Mouse (Mus musculus): Measurements from ENCODE around the gene Fanci. TPM values are rescaled to one million over a fixed set of nuclear protein-coding genes. Genes with fewer than 3 reads are reported as not detected.

Gene Fanci
- total RNA-seq, 1 experiment, result 33.0 TPM

DNA sequence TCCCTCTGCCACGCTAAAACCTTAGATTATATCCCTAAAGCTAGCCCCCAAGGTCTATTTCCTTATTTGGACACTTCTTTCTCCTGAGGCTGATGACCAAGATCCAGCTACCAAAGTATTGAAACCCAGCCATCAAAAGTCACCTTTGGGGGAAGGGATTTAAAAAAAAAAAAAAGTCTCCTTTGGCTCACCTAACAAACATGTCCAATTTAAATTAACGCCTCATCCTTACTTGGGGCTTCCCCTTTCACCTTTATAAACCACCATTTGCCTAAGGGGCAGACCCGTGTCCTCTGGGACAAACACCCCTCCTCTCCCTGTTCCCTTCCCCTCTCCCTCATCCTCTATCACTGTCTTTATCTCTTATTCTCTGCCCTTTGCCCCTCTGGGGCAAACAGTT is 79.0 kb downstream of the Fanci start:
- DNase-seq (ENCODE audit: low read depth, low spot score), result no peak
- Histone ChIP-seq H3K36me3 (ENCODE audit: control insufficient read depth, insufficient read depth, low read length, poor library complexity, severe bottlenecking) (peaks cover 5% of the 10 kb centered on the region; the same call in 1 of the 2 replicates), H3K4me3 (ENCODE audit: insufficient read depth in 1 of 2, low read depth in 1 of 2, low read length in 2 of 2, poor library complexity in 1 of 2, severe bottlenecking in 1 of 2) (no peak overlapping the region), H3K27ac (ENCODE audit: insufficient read depth, low read depth, low read length, poor library complexity, severe bottlenecking) (no peak overlapping the region), H3K9me3 (ENCODE audit: control insufficient read depth, insufficient read depth, low read depth, low read length) (no peaks in the 10 kb centered on the region), H3K4me1 (ENCODE audit: control insufficient read depth in 2 of 2, insufficient read depth in 2 of 2, low read length in 2 of 2, poor library complexity in 1 of 2) (peaks cover 2 to 37% of the 10 kb centered on the region in 2 experiments; a peak in 3 of 4 replicates), H3K9ac (ENCODE audit: insufficient read depth, low read depth, low read length, poor library complexity, severe bottlenecking) (no peak overlapping the region)
- TF ChIP-seq MAFK (IDR thresholded peaks at IDR 0.05; ENCODE audit: insufficient read depth, low read depth, low read length) (no peak), HCFC1 (IDR thresholded peaks at IDR 0.05; ENCODE audit: borderline replicate concordance, insufficient read depth, low read length) (no peak), ZNF384 (IDR thresholded peaks at IDR 0.05; ENCODE audit: low read depth, low read length) (no peak), ZC3H11A (IDR thresholded peaks at IDR 0.05; ENCODE audit: borderline replicate concordance, low read depth, low read length) (no peak), CHD2 (IDR thresholded peaks at IDR 0.05; ENCODE audit: low read depth, low read length) (no peak)
- in situ Hi-C loops (cut with MboI; ENCODE audit: low sequenced_read_pairs in 2 of 2, unreplicated experiment in 2 of 2), result no loop called here

DNA sequence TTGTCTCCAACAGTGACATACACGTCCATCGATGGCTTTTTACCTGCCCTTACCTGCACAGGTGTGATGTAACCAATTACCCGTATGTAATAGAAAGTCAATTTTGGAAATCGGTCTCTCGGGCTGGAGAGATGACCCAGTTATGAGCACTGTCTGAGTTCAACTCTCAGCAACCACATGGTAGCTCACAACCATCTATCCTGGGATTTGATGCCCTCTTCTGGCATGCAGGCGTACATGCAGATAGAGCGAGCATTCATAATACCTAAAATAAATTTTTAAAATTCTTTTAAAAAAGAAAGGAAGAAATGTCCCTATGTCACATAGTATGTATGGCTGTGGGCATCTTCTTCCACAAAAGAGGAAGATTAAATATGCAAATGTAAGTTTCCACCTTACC is 79.7 kb downstream of the Fanci start:
- in situ Hi-C loops (cut with MboI; ENCODE audit: low sequenced_read_pairs in 2 of 2, unreplicated experiment in 2 of 2), result no loop called here
- no peak overlapping the region for H3K27ac ChIP-seq (ENCODE audit: insufficient read depth, low read depth, low read length, poor library complexity, severe bottlenecking)
- 0 out of 2 replicates have a peak overlapping the region, but pooled peaks have one; percentile 28 for H3K9ac ChIP-seq (ENCODE audit: insufficient read depth, low read depth, low read length, poor library complexity, severe bottlenecking)
- H3K36me3 ChIP-seq (ENCODE audit: control insufficient read depth, insufficient read depth, low read length, poor library complexity, severe bottlenecking), result peaks cover 7% of the 10 kb centered on the region; the same call in 1 of the 2 replicates
- no peak for DNase-seq (ENCODE audit: low read depth, low spot score)
- TF ChIP-seq MAFK (IDR thresholded peaks at IDR 0.05; ENCODE audit: insufficient read depth, low read depth, low read length) (no peak), HCFC1 (IDR thresholded peaks at IDR 0.05; ENCODE audit: borderline replicate concordance, insufficient read depth, low read length) (no peak), ZC3H11A (IDR thresholded peaks at IDR 0.05; ENCODE audit: borderline replicate concordance, low read depth, low read length) (no peak), ZNF384 (IDR thresholded peaks at IDR 0.05; ENCODE audit: low read depth, low read length) (no peak), CHD2 (IDR thresholded peaks at IDR 0.05; ENCODE audit: low read depth, low read length) (no peak)
- H3K9me3 ChIP-seq (ENCODE audit: control insufficient read depth, insufficient read depth, low read depth, low read length), result no peaks in the 10 kb centered on the region
- no peak overlapping the region for H3K4me3 ChIP-seq (ENCODE audit: insufficient read depth in 1 of 2, low read depth in 1 of 2, low read length in 2 of 2, poor library complexity in 1 of 2, severe bottlenecking in 1 of 2)
- peaks cover 8 to 41% of the 10 kb centered on the region in 2 experiments for H3K4me1 ChIP-seq (ENCODE audit: control insufficient read depth in 2 of 2, insufficient read depth in 2 of 2, low read length in 2 of 2, poor library complexity in 1 of 2)

DNA sequence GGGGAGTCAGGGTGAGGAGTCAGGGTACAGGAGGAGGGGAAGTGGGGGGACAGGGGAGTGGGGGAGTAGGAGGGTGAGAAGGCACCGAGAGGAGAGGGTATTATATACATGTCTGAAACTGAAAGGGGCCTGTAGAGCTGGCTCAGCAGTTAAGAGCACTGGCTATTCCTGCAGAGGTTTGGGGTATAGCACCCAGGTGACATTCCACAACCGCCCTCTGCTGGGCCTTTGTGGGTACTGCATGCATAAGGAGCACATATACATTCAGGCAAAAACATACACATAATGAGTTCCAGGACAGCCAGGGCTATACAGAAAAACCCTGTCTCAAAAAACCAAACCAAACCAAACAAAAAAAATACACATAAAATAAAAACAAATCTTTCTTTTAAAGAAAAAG is 81.1 kb downstream of the Fanci start:
- Histone ChIP-seq H3K9me3 (ENCODE audit: control insufficient read depth, insufficient read depth, low read depth, low read length) (no peaks in the 10 kb centered on the region), H3K4me1 (ENCODE audit: control insufficient read depth in 2 of 2, insufficient read depth in 2 of 2, low read length in 2 of 2, poor library complexity in 1 of 2) (peaks cover 8 to 45% of the 10 kb centered on the region in 2 experiments), H3K36me3 (ENCODE audit: control insufficient read depth, insufficient read depth, low read length, poor library complexity, severe bottlenecking) (peaks cover 7% of the 10 kb centered on the region; the same call in 1 of the 2 replicates), H3K4me3 (ENCODE audit: insufficient read depth in 1 of 2, low read depth in 1 of 2, low read length in 2 of 2, poor library complexity in 1 of 2, severe bottlenecking in 1 of 2) (no peak overlapping the region), H3K27ac (ENCODE audit: insufficient read depth, low read depth, low read length, poor library complexity, severe bottlenecking) (no peak overlapping the region; the same call in 1 of the 2 replicates), H3K9ac (ENCODE audit: insufficient read depth, low read depth, low read length, poor library complexity, severe bottlenecking) (no peak overlapping the region)
- peak; percentile 90 for TF ChIP-seq MAFK (IDR thresholded peaks at IDR 0.05; ENCODE audit: insufficient read depth, low read depth, low read length)
- TF ChIP-seq ZNF384 (IDR thresholded peaks at IDR 0.05; ENCODE audit: low read depth, low read length), result no peak
- peak; percentile 73 for DNase-seq (ENCODE audit: low read depth, low spot score)
- in situ Hi-C loops (cut with MboI; ENCODE audit: low sequenced_read_pairs in 2 of 2, unreplicated experiment in 2 of 2), result no loop called here

DNA sequence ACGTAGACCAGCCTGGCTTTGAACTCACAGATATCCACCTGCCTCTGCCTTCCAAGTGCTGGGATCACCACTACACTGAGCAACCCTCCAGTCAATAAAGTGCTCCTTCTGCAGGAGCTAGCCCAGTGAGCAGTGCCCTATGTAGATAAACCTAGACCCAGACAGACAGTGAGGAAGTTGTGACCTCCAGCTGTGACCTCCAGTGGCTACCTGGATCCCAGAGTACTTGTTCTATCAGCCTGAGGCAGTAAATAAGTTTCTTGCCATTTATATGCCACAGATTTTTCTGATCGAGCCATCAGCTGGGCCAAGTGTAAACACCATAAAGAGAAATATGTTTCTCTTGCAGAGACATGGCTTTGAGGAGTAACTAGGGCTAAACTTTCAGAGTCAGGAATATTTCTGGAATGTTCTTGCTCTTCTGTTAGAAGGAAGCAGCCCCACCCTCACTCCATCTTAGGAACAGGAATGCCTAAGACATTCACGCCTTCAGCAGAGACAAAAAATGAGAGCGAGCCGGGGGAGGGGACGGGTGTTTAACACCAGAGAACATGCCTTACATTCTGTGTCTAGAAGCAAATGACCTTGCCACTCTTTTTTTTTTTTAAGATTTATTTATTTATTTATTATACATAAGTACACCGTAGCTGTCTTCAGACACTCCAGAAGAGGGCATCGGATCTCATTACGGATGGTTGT is 81.9 kb downstream of the Fanci start:
- in situ Hi-C loops (cut with MboI; ENCODE audit: low sequenced_read_pairs in 2 of 2, unreplicated experiment in 2 of 2), result no loop called here
- DNase-seq (ENCODE audit: low read depth, low spot score), result peak; percentile 51
- TF ChIP-seq CHD2 (IDR thresholded peaks at IDR 0.05; ENCODE audit: low read depth, low read length) (peak; percentile 37; the same call in 1 of the 2 replicates), ZC3H11A (IDR thresholded peaks at IDR 0.05; ENCODE audit: borderline replicate concordance, low read depth, low read length) (no peak), MAFK (IDR thresholded peaks at IDR 0.05; ENCODE audit: insufficient read depth, low read depth, low read length) (no peak), ZNF384 (IDR thresholded peaks at IDR 0.05; ENCODE audit: low read depth, low read length) (peak; percentile 72; the same call in 1 of the 2 replicates)

More for the DNA sequence above, 81.9 kb downstream of the Fanci start:
- Histone ChIP-seq H3K4me1 (ENCODE audit: control insufficient read depth in 2 of 2, insufficient read depth in 2 of 2, low read length in 2 of 2, poor library complexity in 1 of 2) (peaks cover 8 to 39% of the 10 kb centered on the region in 2 experiments), H3K9me3 (ENCODE audit: control insufficient read depth, insufficient read depth, low read depth, low read length) (no peaks in the 10 kb centered on the region), H3K4me3 (ENCODE audit: insufficient read depth in 1 of 2, low read depth in 1 of 2, low read length in 2 of 2, poor library complexity in 1 of 2, severe bottlenecking in 1 of 2) (no peak overlapping the region), H3K36me3 (ENCODE audit: control insufficient read depth, insufficient read depth, low read length, poor library complexity, severe bottlenecking) (peaks cover 7% of the 10 kb centered on the region; the same call in 1 of the 2 replicates), H3K27ac (ENCODE audit: insufficient read depth, low read depth, low read length, poor library complexity, severe bottlenecking) (peak overlapping the region; percentile 74), H3K9ac (ENCODE audit: insufficient read depth, low read depth, low read length, poor library complexity, severe bottlenecking) (no peak overlapping the region)

All from ES-E14 (cell line).